17 mouse cellular contexts compared by ENCODE assay signal in the genomic region with DNA sequence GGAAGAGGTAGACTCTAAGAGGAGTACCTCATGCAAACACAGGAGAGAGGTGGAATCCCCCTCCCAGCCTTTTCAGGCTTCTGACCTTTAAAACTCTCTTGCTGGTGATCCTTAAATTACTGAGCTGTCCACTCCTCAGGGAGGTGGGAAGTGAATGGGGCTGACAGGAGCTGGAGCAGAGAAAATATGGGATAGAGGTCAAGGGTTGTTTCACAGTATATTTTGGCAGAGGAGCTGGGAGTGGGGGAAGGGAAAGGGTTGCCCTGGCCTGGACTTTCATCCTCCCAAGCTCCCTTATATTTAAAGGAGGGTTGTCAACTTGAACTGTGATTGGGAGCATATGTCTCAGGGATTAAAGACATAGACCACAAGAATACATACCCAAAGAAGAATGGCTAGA.
A peak's percentile ranks its signal among the peaks of the same experiment; 100 is the strongest.
DNase-seq lines count a peak whose midpoint lies in the region; ATAC-seq and TF ChIP-seq lines count a peak whose summit lies in the region.
"Had no signal": no experiment of that assay in that cellular context is flagged by ENCODE, and none has a peak within 500 bp of the region (broad histone marks: within the 10 kb centered on the region; RNA-seq: fewer than 3 reads in every experiment).

No protein-coding gene starts in this region.

- H3K4me2 ChIP-seq in heart, embryonic 11.5 days: no peak overlapping the region
- H3K4me2 ChIP-seq in heart, postnatal 0 days (ENCODE audit: low read depth, low read length): no peak overlapping the region
- H3K4me2 ChIP-seq: embryonic facial prominence, embryonic 15.5 days; forebrain, embryonic 13.5 days; intestine, embryonic 15.5 days; liver, embryonic 13.5 days had no signal

- H3K27ac ChIP-seq in heart, embryonic 11.5 days (ENCODE audit: low read depth, low read length): peak overlapping the region; percentile 68
- H3K27ac ChIP-seq in kidney, adult 2 months (ENCODE audit: insufficient read depth, low read depth, low read length): no peak overlapping the region
- H3K27ac ChIP-seq in bone marrow macrophage, adult 2 months (ENCODE audit: insufficient read depth, low read depth, low read length): peak overlapping the region; percentile 24
- peak overlapping the region; percentile 24 for H3K27ac ChIP-seq in heart, postnatal 0 days (ENCODE audit: low read depth)
- H3K27ac ChIP-seq: embryonic facial prominence, embryonic 15.5 days; forebrain, embryonic 13.5 days; intestine, embryonic 15.5 days; layer of hippocampus, adult 2 months had no signal

- no peaks in the 10 kb centered on the region for H3K36me3 ChIP-seq in heart, embryonic 11.5 days (ENCODE audit: control insufficient read depth, insufficient read depth, low read length)
- H3K36me3 ChIP-seq in kidney, adult 2 months (ENCODE audit: control insufficient read depth, insufficient read depth, low read length): no peaks in the 10 kb centered on the region
- H3K36me3 ChIP-seq in heart, postnatal 0 days (replicated peaks; ENCODE audit: control insufficient read depth, insufficient read depth, low read length): no peaks in the 10 kb centered on the region
- H3K36me3 ChIP-seq: embryonic facial prominence, embryonic 15.5 days; intestine, embryonic 15.5 days; liver, embryonic 13.5 days had no signal

- no peaks in the 10 kb centered on the region for H3K27me3 ChIP-seq in heart, embryonic 11.5 days (ENCODE audit: control insufficient read depth, insufficient read depth, low read length)
- no peaks in the 10 kb centered on the region for H3K27me3 ChIP-seq in kidney, adult 2 months (replicated peaks; ENCODE audit: control insufficient read depth, insufficient read depth, low read length)
- no peaks in the 10 kb centered on the region for H3K27me3 ChIP-seq in heart, postnatal 0 days (ENCODE audit: control insufficient read depth, insufficient read depth, low read length)
- H3K27me3 ChIP-seq: embryonic facial prominence, embryonic 15.5 days; forebrain, embryonic 13.5 days; intestine, embryonic 15.5 days; liver, embryonic 13.5 days had no signal

- H3K4me1 ChIP-seq in heart, embryonic 11.5 days (ENCODE audit: control insufficient read depth, insufficient read depth, low read length): peaks cover 49% of the 10 kb centered on the region
- peaks cover 19% of the 10 kb centered on the region for H3K4me1 ChIP-seq in kidney, adult 2 months (ENCODE audit: control insufficient read depth, insufficient read depth, low read length)
- peaks cover 43% of the 10 kb centered on the region for H3K4me1 ChIP-seq in bone marrow macrophage, adult 2 months (ENCODE audit: control insufficient read depth, insufficient read depth, low read length)
- peaks cover 74% of the 10 kb centered on the region for H3K4me1 ChIP-seq in heart, postnatal 0 days (ENCODE audit: control insufficient read depth, insufficient read depth)

- no peaks in the 10 kb centered on the region for H3K9me3 ChIP-seq in heart, embryonic 11.5 days (replicated peaks; ENCODE audit: control insufficient read depth, low read length)
- no peaks in the 10 kb centered on the region for H3K9me3 ChIP-seq in heart, postnatal 0 days (replicated peaks; ENCODE audit: control insufficient read depth, low read length)
- H3K9me3 ChIP-seq: embryonic facial prominence, embryonic 15.5 days; forebrain, embryonic 13.5 days; intestine, embryonic 15.5 days; liver, embryonic 13.5 days had no signal

- peak; percentile 40; the same call in 1 of the 2 replicates for ATAC-seq in heart, embryonic 11.5 days (replicated peaks; ENCODE audit: insufficient number of reproducible peaks, low FRiP score, low TSS enrichment)
- ATAC-seq in heart, postnatal 0 days (ENCODE audit: insufficient read depth, low read depth): peak; percentile 70
- ATAC-seq: forebrain, embryonic 13.5 days; intestine, embryonic 15.5 days had no signal

- no peak for TF ChIP-seq CTCF in kidney, adult 2 months (conservative IDR thresholded peaks at IDR 0.05; ENCODE audit: insufficient read depth, insufficient read length, low read depth, low read length)
- no peak for TF ChIP-seq CTCF in bone marrow macrophage, adult 2 months (IDR thresholded peaks at IDR 0.05; ENCODE audit: low read depth, low read length)
- TF ChIP-seq CTCF in heart, postnatal 0 days (IDR thresholded peaks at IDR 0.05; ENCODE audit: low read depth): no peak

- no peak for TF ChIP-seq POLR2A in kidney, adult 2 months (IDR thresholded peaks at IDR 0.05; ENCODE audit: low read depth, low read length)
- no peak for TF ChIP-seq POLR2A in bone marrow macrophage, adult 2 months (IDR thresholded peaks at IDR 0.05; ENCODE audit: borderline replicate concordance, low read depth, low read length)

- no peak overlapping the region for H3K4me3 ChIP-seq in heart, embryonic 11.5 days (ENCODE audit: low read depth, low read length)
- H3K4me3 ChIP-seq in kidney, adult 2 months (ENCODE audit: insufficient read depth, low read depth, low read length): no peak overlapping the region
- H3K4me3 ChIP-seq in bone marrow macrophage, adult 2 months (ENCODE audit: insufficient read depth, low read length): no peak overlapping the region
- no peak overlapping the region for H3K4me3 ChIP-seq in heart, postnatal 0 days (ENCODE audit: low read depth, low read length)
- H3K4me3 ChIP-seq: embryonic facial prominence, embryonic 15.5 days; forebrain, embryonic 13.5 days; intestine, embryonic 15.5 days; layer of hippocampus, adult 2 months; liver, embryonic 13.5 days had no signal

- H3K9ac ChIP-seq in heart, embryonic 11.5 days (ENCODE audit: low read depth, low read length): no peak overlapping the region
- H3K9ac ChIP-seq in heart, postnatal 0 days (replicated peaks; ENCODE audit: low read depth, low read length): no peak overlapping the region
- H3K9ac ChIP-seq: embryonic facial prominence, embryonic 15.5 days; forebrain, embryonic 13.5 days; intestine, embryonic 15.5 days; liver, embryonic 13.5 days had no signal

- TF ChIP-seq EP300 in heart, postnatal 0 days (IDR thresholded peaks at IDR 0.05; ENCODE audit: low read depth): no peak

- DNase-seq in heart, adult 9 months (ENCODE audit: low spot score in 2 of 2): no peak
- DNase-seq in kidney, postnatal 14 days: peak; percentile 51
- no peak for DNase-seq in kidney, adult 2 months
- DNase-seq in heart, postnatal 0 days (ENCODE audit: low spot score): peak; percentile 42
- no peak for DNase-seq in c-Kit-positive CD71-positive TER-119-positive erythroid progenitor cells, embryonic 14.5 days (ENCODE audit: low spot score)
- no peak for DNase-seq in layer of hippocampus, adult 9-11 months
- DNase-seq: adrenal gland, adult 8-10 months; B cell, adult 2 months; cerebellum, postnatal 25 days; liver, embryonic 13.5 days; thymus, adult 18-20 months had no signal

Comparison
In these comparisons a context has a peak if more than half of its experiments do, and no peak if none do; other contexts are left out.
1. DNase-seq: peak in kidney, postnatal 14 days (single experiment) and heart, postnatal 0 days (single experiment); none in heart, adult 9 months (0 of 2), kidney, adult 2 months (single experiment), c-Kit-positive CD71-positive TER-119-positive erythroid progenitor cells, embryonic 14.5 days (single experiment) and layer of hippocampus, adult 9-11 months (single experiment).